Mouse (Mus musculus) thymus, postnatal 36 days (tissue): ENCODE data around the gene 1700012B09Rik.

Experiments
- DNase-seq, 2 experiments: peaks; one replicate each; pipeline ENCODE4 v3.0.0; 2022; ENCODE audit warnings: mixed read lengths in 2 of 2

1700012B09Rik gene

DNA sequence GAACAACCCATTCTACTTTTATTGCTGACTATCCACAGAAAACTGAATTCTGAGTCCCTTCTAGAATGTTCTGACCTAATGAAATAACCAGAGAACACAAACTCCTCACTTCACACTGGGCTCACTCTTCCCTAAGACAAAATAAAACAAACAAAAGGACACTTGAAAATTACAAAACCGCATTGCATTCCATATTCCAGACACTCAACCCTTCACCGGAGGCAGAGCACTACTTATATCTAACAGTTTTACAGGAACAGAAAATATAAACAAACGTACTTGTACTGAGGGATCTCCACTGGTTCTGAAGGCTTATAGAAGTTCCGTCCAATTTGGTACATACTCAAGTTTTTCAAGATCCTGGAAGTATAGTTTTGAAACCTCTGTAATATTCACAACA lies 42.5 kb downstream of the 1700012B09Rik start:
- no peak for DNase-seq

DNA sequence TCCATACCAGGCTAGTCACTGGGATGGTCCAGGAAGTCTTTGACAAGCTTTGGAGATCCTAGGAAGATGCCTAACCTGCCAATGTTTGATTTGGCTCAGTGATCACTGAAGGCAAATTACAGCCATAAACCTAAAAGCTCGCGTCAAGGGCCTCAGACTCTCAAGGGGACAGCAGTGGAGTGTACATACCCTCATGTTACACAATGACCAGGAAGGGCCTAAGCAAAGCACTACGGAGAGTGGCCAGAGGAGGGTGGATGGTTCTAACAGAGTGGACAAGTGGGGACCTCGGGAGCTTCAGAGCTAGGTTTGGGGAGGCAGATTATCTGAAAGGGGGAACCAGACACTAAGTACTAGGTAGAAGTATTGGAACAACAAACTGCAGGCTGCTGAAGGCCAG lies 44.2 kb downstream of the 1700012B09Rik start:
- no peak for DNase-seq

DNA sequence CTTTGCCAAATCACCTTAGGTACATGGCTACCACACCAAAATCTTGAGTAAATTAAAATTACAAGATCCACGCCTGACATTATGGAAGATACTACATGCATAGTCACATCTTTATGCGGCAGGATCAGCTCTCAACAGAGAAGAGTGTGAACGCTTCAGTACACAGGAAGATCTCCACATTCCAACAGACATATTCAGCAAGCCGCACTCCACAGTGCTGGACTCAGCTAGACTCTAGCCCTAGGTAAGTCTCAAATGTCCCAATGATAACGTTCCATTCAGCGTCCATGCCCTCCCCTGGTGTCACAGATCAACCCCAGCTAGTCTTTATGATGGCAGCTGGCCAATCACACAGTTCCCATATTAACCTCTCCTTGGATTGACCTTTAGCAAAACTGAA lies 44.8 kb downstream of the 1700012B09Rik start:
- DNase-seq: no peak

DNA sequence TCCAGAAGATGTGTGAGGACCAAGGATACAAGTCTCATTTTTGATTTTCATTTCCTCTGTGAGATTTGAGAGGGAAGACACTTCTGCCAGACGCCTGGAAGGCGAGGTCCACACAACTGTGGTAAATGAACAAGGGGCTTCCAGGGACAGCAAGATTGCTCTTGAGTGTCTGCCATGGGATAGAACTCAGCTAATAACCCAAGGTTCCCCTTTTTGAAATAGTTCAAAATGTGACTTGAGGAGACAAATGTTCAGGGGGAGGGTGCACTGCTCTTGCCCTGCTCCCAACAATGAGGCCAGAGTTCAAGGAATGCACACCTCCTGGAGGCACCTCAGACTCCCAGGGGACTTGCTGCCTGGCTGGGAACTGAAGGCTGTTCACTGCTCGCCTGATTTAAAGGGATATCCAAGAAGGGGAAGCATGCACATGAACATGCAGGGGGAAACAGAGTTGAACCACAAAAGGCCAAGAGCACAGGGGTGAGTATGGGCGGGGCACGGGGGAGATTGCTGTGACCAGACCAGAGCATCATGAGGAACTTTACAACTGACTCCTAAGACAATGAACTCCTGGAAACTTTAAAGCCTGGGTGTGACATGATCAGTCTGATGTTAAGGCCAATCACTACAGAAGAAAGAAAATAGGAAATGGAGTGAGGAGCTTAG lies 45.9 kb downstream of the 1700012B09Rik start:
- DNase-seq: no peak

DNA sequence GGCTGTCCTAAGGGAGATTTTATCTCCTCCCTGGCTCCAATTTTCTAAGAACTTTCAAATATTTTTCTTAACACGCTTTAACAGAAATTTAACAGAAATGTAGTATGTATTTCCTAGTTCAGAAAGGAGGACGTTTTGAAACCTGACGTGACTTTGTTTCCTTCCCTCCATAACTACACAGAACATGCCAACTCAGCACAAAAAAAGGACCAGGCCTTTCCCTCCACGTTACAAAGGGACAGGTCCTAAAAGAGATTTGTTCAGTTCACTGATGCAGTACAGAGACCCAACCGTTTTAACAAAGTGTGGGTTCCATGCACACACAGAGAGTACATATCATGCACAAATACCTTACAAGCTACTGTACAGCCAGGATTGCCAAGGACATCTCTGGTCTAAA lies 49.2 kb downstream of the 1700012B09Rik start:
- DNase-seq: no peak

DNA sequence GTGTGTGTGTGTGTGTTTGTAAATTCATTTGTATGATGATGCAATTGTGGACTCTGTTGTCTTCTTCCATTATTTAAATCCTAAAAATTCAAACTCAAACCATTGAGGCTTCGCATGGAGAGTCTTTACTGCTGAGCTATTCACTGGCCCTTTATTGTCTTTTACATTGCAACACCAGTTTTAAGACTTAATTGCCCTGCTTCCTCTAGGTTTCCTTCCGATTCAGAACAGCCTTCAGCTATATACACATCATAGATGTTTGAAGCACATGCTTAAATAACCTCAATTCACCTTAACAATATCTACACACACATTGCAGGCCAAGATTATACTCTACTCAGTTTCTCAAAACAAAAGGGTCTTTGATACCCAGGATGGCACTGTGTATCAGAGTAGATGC lies 50.4 kb downstream of the 1700012B09Rik start:
- no peak for DNase-seq

DNA sequence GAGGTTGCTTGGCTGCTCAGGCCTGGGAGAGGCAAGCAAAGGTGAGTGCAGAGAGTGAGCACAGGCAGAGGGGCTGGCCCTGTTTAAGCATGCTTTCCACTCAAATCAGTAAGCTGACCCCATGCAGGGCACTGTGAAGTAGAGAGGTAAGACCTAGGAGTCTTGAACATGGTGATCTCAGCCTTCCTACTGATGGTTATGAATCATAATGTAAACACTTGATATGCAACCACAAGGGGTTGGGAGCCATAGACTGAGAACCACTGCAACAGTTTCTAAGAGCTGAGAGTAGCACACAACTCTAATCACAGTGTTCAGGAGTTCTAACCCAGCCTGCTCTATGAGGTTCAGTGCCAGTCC lies 52.5 kb downstream of the 1700012B09Rik start:
- DNase-seq: no peak

DNA sequence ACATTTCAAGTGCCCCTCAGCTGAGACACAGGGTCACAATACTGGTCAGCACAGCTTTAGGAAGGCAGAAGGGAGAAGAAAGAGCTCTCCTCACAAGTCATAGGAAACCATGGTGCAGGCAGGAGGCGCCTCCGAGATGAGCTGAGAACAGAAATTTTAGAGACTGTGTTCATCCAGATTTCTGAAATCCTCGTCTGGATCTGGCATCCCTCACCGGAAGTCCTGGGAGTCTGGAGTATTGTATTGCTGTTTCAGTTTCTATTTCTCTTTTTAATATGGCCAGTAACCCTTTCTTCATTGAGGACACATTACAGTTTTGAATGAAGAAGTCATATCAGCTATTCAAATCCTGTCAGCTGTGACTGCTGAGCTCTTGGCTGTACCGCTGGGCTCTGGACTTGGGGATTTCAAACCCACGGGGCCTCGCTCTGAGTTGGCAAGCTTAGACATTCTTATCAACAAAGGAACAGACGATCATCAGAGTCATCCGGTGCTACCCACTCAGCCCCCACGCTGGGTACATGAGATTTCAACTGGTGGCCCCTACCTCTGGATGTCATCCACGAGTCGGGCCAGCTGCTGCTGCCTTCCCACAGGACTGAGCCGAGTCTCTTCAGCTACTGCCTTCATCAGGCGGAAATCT lies 53.0 kb downstream of the 1700012B09Rik start:
- DNase-seq: no peak

DNA sequence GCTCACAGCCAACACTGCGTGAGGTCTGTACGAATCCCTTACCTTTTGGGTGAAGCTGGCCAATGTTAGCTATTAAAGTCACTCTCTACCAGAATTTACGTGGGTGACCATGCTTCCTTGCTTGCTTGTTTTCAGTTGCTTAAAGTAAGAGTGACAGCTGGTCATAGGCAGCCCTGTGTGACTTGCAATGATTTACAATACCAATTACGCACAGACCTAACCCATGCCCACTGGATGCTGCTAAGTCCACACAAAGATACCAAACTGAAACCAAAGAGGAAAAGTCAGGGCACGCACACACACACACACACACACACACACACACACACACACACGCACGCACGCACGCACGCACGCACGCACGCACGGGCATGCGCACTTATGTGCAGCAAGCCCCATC lies 55.6 kb downstream of the 1700012B09Rik start:
- no peak for DNase-seq

DNA sequence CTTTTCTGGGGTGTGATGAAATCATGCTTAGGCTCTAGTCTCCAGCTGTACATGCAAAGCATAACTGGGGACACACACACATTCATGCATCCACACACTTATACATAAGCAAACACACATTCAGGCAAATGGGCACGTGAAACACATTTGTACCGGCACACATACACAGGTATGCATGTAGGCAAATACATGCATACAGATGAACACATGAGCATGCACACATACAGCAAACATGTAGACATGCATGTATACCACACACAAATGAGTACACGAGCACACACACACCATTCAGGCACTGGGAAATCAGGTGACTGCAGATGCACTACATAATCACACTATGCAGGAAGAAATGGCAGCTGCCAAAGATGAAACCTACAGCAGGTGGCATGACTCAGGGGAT lies 59.9 kb downstream of the 1700012B09Rik start:
- no peak for DNase-seq
